Mouse (Mus musculus) lung, postnatal 0 days (tissue): ENCODE measurements at regions not wholly inside any gene's neighbourhood (a gene's known extent, or its start where the extent isn't known, plus 50 kb on each side); places are given as distances from the start of the nearest gene placed in this dataset.

Source experiments
- CTCF ChIP-seq: IDR thresholded peaks from 2 replicates; pipeline ENCODE4 v1.5.1; 2016; ENCODE audit warnings: antibody characterized with exemption, mild to moderate bottlenecking
- EP300 ChIP-seq: IDR thresholded peaks from 2 replicates; pipeline ENCODE4 v1.6.1; 2016; ENCODE audit warnings: antibody characterized with exemption, mild to moderate bottlenecking, control low read depth

GRCm38 (mm10) chr9:50433978-50434377, 60.3 kb upstream of the Plet1 start:
- no peak for TF ChIP-seq CTCF
- TF ChIP-seq EP300, result no peak
